Mouse (Mus musculus) thymus, postnatal 14 days (tissue): Measurements from ENCODE around the gene Irf2bp1.

Experiments used
- DNase-seq: peaks from one replicate; pipeline ENCODE4 v3.0.0; 2021

Irf2bp1 gene

GRCm38 (mm10) chr7:19029084-19029653 is 25.3 kb downstream of the Irf2bp1 start:
- peak; percentile 72 for DNase-seq

GRCm38 (mm10) chr7:19031641-19032040 is 27.8 kb downstream of the Irf2bp1 start:
- no peak for DNase-seq

- DNase-seq: no peak
These were observed 40.8 kb downstream of the Irf2bp1 start for GRCm38 (mm10) chr7:19044616-19045015.

GRCm38 (mm10) chr7:19046286-19047069 is 42.6 kb downstream of the Irf2bp1 start:
- DNase-seq: no peak

- DNase-seq: no peak
These were observed 44.2 kb downstream of the Irf2bp1 start for GRCm38 (mm10) chr7:19048006-19048527.

- no peak for DNase-seq
These were observed 45.4 kb downstream of the Irf2bp1 start for GRCm38 (mm10) chr7:19049252-19049651.

- no peak for DNase-seq
These were observed 46.3 kb downstream of the Irf2bp1 start for GRCm38 (mm10) chr7:19050172-19050571.

- no peak for DNase-seq
These were observed 47.3 kb downstream of the Irf2bp1 start for GRCm38 (mm10) chr7:19051161-19051560.

- no peak for DNase-seq
These were observed 48.7 kb downstream of the Irf2bp1 start for GRCm38 (mm10) chr7:19052345-19053135.

GRCm38 (mm10) chr7:19053136-19053532 is 49.3 kb downstream of the Irf2bp1 start:
- DNase-seq: no peak

GRCm38 (mm10) chr7:19054047-19054776 is 50.4 kb downstream of the Irf2bp1 start, which contains the start of gene Rsph6a:
Gene Rsph6a, plus strand, starts transcription at chr7:19054690.
- peak; percentile 52 for DNase-seq

- DNase-seq: no peak
These were observed 50.9 kb downstream of the Irf2bp1 start for GRCm38 (mm10) chr7:19054777-19055076.

GRCm38 (mm10) chr7:19055108-19055507 is 51.3 kb downstream of the Irf2bp1 start:
- no peak for DNase-seq
